Mouse (Mus musculus) frontal cortex, postnatal 36 days (tissue): ENCODE measurements around the gene Rgs21.

Experiments
- DNase-seq, 2 experiments: peaks; one replicate each; pipeline ENCODE4 v3.0.0; 2022; ENCODE audit warnings: low spot score in 2 of 2

Gene Rgs21

GRCm38 (mm10) chr1:144567567-144567966 lies at the start of gene Rgs21:
Rgs21 (minus strand) TSS chr1:144567667.
- DNase-seq = no peak

GRCm38 (mm10) chr1:144604071-144604470 lies 36.6 kb upstream of the Rgs21 start:
- no peak for DNase-seq

- no peak for DNase-seq
These were observed 35.5 kb upstream of the Rgs21 start for GRCm38 (mm10) chr1:144602987-144603386.

GRCm38 (mm10) chr1:144579321-144579720 lies 11.9 kb upstream of the Rgs21 start:
- DNase-seq = no peak

GRCm38 (mm10) chr1:144572972-144573371 lies 5.5 kb upstream of the Rgs21 start:
- no peak for DNase-seq

GRCm38 (mm10) chr1:144569905-144570304 lies 2.4 kb upstream of the Rgs21 start:
- DNase-seq = no peak

GRCm38 (mm10) chr1:144545142-144545541 lies 22.3 kb downstream of the Rgs21 start:
- no peak for DNase-seq

- no peak for DNase-seq
These were observed 22.9 kb downstream of the Rgs21 start for GRCm38 (mm10) chr1:144544497-144544961.

- no peak for DNase-seq
These were observed 35.7 kb downstream of the Rgs21 start for GRCm38 (mm10) chr1:144531746-144532145.

- peak; percentile 30 to 52 for DNase-seq
These were observed 49.5 kb downstream of the Rgs21 start for GRCm38 (mm10) chr1:144517878-144518426.

- peak in 1 of 2 experiments; percentile 33 for DNase-seq
These were observed 65.2 kb downstream of the Rgs21 start for GRCm38 (mm10) chr1:144502241-144502640.

GRCm38 (mm10) chr1:144500423-144500822 lies 67.0 kb downstream of the Rgs21 start:
- no peak for DNase-seq

- no peak for DNase-seq
These were observed 67.7 kb downstream of the Rgs21 start for GRCm38 (mm10) chr1:144499719-144500118.

- no peak for DNase-seq
These were observed 68.7 kb downstream of the Rgs21 start for GRCm38 (mm10) chr1:144498725-144499124.

GRCm38 (mm10) chr1:144498051-144498450 lies 69.4 kb downstream of the Rgs21 start:
- no peak for DNase-seq

GRCm38 (mm10) chr1:144493336-144493735 lies 74.1 kb downstream of the Rgs21 start:
- no peak for DNase-seq

GRCm38 (mm10) chr1:144488223-144488835 lies 79.1 kb downstream of the Rgs21 start:
- DNase-seq = no peak
